Mouse (Mus musculus) adrenal gland, postnatal 4 days (tissue): ENCODE measurements around the gene Shc1. TPM values are rescaled to one million over a fixed set of nuclear protein-coding genes. Genes with fewer than 3 reads are reported as not detected.

ENCODE experiments used
- DNase-seq, 2 experiments: peaks; one replicate each; pipeline ENCODE4 v3.0.0; 2021 to 2022; ENCODE audit warnings: low spot score in 2 of 2, mixed read lengths in 2 of 2
- long read RNA-seq, 2 experiments: library from polyadenylated mRNA; stranded (forward); transcript quantifications; one replicate each; pipeline ENCODE4 v2.0.0; 2021
- total RNA-seq, 2 experiments: library from RNA; stranded (reverse); gene quantifications; 2 replicates each; pipeline ENCODE4 v1.2.3; 2021

Gene Shc1
- 100 to 1,000 TPM; 142 to 145 TPM for total RNA-seq
- long read RNA-seq, experiment 1, transcript Shc1-201 (13 exons, 3,250 nt), result major isoform, 33 of 93 reads
- long read RNA-seq, experiment 1, transcript Shc1-202 (12 exons, 2,617 nt), result minor isoform, 19 of 93 reads
- long read RNA-seq, experiment 1, partial matches to known transcripts, result 19 of 93 reads
- long read RNA-seq, experiment 1, other reads (novel, unspliced or antisense), result 22 of 93 reads
- long read RNA-seq, experiment 2, transcript Shc1-202 (12 exons, 2,617 nt), result minor isoform, 34 of 141 reads
- long read RNA-seq, experiment 2, transcript Shc1-201 (13 exons, 3,250 nt), result major isoform, 37 of 141 reads
- long read RNA-seq, experiment 2, partial matches to known transcripts, result 35 of 141 reads
- long read RNA-seq, experiment 2, other reads (novel, unspliced or antisense), result 34 of 141 reads

- DNase-seq, result peak; percentile 65 to 87
These were observed at the start of gene Shc1, which contains the start of gene Cks1b for GRCm38 (mm10) chr3:89418170-89418860. Gene Shc1, plus strand, starts transcription at chr3:89418443. Gene Cks1b, minus strand, starts transcription at chr3:89418383.

- no peak for DNase-seq
These were observed 44.5 kb upstream of the Shc1 start for GRCm38 (mm10) chr3:89373581-89374231.

- no peak for DNase-seq
These were observed 40.4 kb upstream of the Shc1 start for GRCm38 (mm10) chr3:89377831-89378230.

- DNase-seq, result peak; percentile 48 to 69
These were observed 39.7 kb upstream of the Shc1 start for GRCm38 (mm10) chr3:89378394-89379067.

- no peak for DNase-seq
These were observed 38.7 kb upstream of the Shc1 start for GRCm38 (mm10) chr3:89379388-89380131.

- no peak for DNase-seq
These were observed 38.0 kb upstream of the Shc1 start for GRCm38 (mm10) chr3:89380291-89380690.

- no peak for DNase-seq
These were observed 37.5 kb upstream of the Shc1 start for GRCm38 (mm10) chr3:89380711-89381110.

GRCm38 (mm10) chr3:89381233-89381632 is 37.0 kb upstream of the Shc1 start:
- no peak for DNase-seq

- no peak for DNase-seq
These were observed 36.0 kb upstream of the Shc1 start for GRCm38 (mm10) chr3:89382033-89382882.

- DNase-seq, result no peak
These were observed 35.3 kb upstream of the Shc1 start for GRCm38 (mm10) chr3:89382950-89383349.

GRCm38 (mm10) chr3:89383651-89384255 is 34.5 kb upstream of the Shc1 start:
- no peak for DNase-seq

GRCm38 (mm10) chr3:89384331-89385076 is 33.7 kb upstream of the Shc1 start:
- DNase-seq, result no peak

- no peak for DNase-seq
These were observed 32.8 kb upstream of the Shc1 start for GRCm38 (mm10) chr3:89385451-89385850.

GRCm38 (mm10) chr3:89386438-89387420 is 31.5 kb upstream of the Shc1 start:
- no peak for DNase-seq

GRCm38 (mm10) chr3:89387632-89388031 is 30.6 kb upstream of the Shc1 start:
- no peak for DNase-seq

- DNase-seq, result no peak
These were observed 29.9 kb upstream of the Shc1 start for GRCm38 (mm10) chr3:89388134-89388881.
